Mouse (Mus musculus) liver, embryonic 14.5 days (tissue): ENCODE measurements around the gene Tada2b.

ENCODE experiments used
- CTCF ChIP-seq: IDR thresholded peaks from 2 replicates; pipeline ENCODE4 v1.5.1; 2016; ENCODE audit warnings: antibody characterized with exemption, low read depth, control low read depth
- EP300 ChIP-seq: IDR thresholded peaks from 2 replicates; pipeline ENCODE4 v1.6.1; 2016; ENCODE audit warnings: antibody characterized with exemption, low read depth

GRCm38 (mm10) chr5:36451872-36452389 lies 32.2 kb downstream of the Tada2b start:
- no peak for TF ChIP-seq CTCF
- TF ChIP-seq EP300: no peak
